Mouse (Mus musculus) T-helper 2 cell (primary cell): ENCODE data around the gene Pcgf3.
"Not testable (repeated sequence)": the region's sequence is repeated elsewhere in the genome, so short reads cannot be mapped to it uniquely, and the experiment has no call there.

ENCODE experiments used
- in situ Hi-C: fragments of 300-600 bp; cut with MboI, MseI; formaldehyde crosslinking; loops from one replicate; pipeline ENCODE4 v1.15.1; 2025; ENCODE audit warnings: high pct_unique_total_duplicates

Gene Pcgf3

DNA sequence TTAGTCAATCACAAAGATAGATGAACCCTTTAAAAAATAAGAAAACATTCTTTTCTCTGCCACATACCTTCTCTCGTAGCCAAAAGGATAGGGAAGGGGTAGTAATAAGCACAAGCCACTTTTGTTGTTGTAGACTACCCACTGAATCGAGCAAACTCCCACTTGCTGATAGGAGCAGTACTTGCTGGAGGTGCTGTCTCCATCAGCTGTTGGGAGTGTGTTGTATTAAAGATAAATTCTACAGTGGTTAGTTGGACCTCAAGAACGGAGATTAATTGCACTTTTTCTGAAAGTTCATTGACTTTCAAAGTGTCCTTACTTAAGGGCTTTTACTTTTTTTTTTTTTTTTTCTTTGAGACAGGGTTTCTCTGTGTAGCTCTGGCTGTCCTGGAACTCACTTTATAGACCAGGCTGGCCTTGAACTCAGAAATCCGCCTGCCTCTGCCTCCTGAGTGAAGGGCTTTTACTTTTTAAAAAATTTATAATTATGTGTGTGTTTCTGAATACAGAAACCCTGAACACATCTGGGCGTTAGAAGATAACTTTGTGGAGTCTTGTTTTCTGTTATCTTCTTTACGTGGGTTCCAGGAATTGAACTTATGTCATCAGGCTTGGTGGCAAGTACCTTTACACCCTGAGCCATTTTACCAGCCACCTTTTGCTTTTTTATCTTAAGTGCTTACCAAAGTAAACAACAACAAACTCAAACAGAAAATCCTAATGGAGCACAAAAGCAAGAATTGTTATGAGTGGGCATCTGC lies 4.3 kb downstream of the Pcgf3 start:
- in situ Hi-C loops, result loop anchor here (10.0 to 25.0 kb wide), 3 partner anchors 209 to 1647 kb away; partner anchors contain the start of genes 5430403G16Rik, Gtpbp6, Slc26a1 and Zfp605

DNA sequence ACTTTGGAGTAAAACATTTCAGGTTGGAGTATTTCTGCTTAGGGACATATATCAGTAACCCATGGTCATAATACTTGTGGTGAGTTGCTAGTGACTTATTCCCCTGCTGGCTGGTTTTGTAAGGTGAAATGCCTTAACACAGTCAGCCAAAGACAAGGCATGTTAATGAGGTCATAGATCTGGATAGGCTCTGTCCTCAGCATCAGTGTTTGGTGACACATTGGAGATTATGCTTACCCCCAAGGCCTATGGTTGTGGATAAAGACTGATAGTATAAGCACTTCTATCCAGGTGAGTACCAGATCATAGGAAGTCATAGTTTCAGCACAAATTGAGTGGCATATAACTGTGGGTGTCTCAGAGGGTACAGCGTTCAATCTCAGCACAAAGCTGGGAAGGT lies 5.6 kb downstream of the Pcgf3 start:
- in situ Hi-C loops, result loop anchor here (10.0 to 25.0 kb wide), 3 partner anchors 208 to 1646 kb away; partner anchors contain the start of genes 5430403G16Rik, Gtpbp6, Slc26a1 and Zfp605

DNA sequence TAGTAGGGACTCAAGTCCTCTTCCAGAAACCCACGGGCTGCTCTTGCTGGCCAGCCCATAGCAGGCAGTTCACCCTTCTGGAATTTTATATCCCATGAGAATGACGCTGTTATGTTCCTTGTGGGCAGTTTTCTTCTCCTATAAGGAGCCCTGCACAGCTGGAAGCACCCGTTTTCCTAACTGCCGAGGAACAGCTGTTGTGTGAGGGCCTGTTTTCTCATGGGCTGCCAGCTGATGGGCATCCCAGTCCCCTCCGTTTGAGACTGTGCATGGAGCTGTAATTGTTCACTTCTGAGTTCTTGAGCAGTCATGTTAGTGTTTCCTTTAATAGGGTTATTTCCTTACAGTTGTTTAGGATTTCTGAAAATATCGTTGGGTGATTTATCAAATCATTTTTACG lies 8.6 kb downstream of the Pcgf3 start:
- in situ Hi-C loops, result loop anchor here (10.0 to 25.0 kb wide), 3 partner anchors 205 to 1643 kb away; partner anchors contain the start of genes 5430403G16Rik, Gtpbp6, Slc26a1 and Zfp605

DNA sequence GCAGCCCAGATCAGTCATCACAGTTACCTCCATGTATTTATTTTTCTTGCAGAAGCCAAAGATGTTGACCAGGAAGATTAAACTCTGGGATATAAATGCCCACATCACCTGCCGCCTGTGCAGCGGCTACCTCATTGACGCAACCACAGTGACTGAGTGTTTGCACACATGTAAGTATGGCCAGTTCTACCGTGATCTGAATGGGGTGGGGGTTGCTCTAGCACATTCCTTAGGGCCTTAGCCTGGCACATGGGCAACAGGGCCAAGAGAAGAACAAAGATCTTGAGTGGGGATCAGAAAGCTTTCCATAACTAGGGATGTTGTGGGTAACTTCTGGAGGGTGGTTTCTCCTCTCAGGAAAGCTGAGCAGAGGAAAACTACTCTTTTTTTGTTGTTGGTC lies 12.7 kb downstream of the Pcgf3 start:
- in situ Hi-C loops, result loop anchor here (25.0 kb wide), 2 partner anchors 1214 to 1639 kb away; partner anchors contain the start of genes 5430403G16Rik, Gtpbp6 and Zfp605

DNA sequence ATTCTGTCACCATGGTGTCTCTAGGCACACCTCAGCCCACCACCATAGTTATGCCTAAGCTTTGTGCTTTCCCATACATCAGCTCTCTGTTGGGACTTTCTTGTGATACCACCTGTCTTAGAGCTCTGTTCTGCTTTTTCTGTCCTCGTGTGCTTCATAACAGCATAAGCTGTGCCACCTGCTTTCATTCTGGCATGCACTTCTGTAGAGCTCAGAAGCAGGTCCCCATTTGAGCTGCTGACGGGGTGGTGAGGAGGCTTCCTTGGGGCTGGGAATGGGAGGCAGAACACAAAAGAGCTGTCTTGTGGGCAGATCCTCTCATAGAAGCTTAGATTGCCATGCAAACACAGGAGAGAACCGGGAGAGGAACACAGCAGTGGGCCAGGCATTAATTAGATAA lies 14.9 kb downstream of the Pcgf3 start:
- in situ Hi-C loops, result no loop called here

DNA sequence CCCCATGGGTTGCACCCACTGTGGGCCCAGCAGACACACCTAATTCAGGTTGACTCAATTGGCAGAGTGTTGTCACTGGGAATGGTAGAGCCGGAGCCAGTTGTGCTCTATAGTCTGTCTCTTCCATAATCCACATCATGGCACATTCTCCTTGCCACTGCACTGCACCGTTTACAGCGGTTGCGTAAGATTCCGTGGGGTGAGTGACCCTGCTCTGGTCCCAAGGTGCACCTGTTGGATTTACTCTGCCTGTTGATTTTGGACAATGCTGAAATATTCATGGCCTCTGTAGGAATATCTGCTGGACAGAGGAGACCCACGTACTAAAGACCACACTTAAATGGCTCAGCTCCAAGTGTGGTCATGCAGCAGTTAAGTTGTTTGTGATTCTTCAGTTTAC lies 22.0 kb downstream of the Pcgf3 start:
- in situ Hi-C loops, result no loop called here

DNA sequence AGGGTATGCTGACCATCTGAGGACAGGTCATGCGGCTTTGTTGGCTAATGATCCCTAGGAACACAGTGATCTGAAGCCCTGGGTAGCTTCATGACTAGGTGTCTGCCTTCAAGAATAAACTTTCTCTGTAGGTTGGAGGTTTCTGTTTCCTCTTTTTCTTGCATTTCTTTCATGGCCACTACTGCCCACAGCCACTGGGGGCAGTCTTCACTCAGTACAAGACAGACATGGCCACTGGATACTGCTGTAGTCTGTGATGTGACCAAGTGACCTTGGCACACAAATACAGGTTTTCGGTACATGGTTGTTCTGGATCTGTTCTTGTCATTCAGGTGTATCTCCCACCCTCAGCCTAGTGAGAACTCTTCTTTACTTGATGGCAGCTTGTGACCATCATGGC lies 24.2 kb downstream of the Pcgf3 start:
- in situ Hi-C loops, result no loop called here

DNA sequence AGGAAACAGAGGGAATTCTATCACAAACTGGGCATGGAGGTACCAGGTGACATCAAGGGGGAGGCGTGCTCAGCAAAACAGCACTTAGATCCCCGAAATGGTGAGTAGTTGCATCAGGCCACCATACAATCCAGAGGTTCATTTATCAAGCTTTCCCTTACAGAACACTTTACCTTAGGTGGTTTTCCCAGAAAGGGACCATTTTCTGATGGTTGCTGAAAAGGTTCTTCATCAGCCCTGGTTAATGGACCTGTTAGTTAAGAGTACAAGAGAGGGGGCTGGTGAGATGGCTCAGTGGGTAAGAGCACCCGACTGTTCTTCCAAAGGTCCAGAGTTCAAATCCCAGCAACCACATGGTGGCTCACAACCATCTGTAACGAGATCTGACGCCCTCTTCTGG lies 25.1 kb downstream of the Pcgf3 start:
- in situ Hi-C loops, result not testable (repeated sequence)

DNA sequence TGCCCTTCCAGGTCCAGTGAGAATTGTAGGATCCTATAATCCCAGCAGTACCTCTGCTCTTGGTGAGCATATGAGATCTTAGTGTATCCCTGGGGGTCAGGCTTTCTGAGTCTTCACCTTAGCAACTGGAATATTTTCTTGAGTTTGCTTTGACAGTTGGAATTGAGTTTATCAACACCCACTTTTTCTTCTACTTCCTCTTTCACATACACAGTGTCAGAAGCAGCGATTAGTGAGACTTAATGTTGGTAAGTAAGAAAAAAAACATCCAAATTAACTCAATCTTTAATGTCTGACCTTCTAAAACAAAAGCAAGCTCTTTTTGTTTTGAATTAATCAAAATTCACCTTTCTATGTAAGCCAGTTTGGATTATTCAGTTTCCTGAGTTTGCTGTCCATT lies 40.5 kb downstream of the Pcgf3 start:
- in situ Hi-C loops, result no loop called here

DNA sequence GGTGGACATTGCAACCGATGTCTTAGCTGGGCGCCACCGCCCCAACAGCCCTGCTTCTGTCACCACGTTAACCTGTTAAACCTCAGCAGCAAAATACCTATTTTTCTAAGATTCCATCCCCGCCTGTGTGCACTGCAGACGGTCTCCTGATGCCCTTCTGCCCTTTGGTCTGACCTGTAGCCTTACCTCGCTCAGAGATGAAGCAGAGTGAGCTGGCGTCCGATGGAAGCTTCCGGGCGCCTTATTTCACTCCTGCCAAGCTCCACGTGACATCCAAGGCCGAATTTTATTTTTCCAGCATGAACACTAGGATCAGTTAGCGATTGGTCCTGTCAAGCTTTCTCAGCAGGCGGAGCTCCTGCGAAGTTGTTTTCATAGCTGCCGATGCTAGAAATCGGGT lies 41.3 kb downstream of the Pcgf3 start:
- in situ Hi-C loops, result no loop called here

DNA sequence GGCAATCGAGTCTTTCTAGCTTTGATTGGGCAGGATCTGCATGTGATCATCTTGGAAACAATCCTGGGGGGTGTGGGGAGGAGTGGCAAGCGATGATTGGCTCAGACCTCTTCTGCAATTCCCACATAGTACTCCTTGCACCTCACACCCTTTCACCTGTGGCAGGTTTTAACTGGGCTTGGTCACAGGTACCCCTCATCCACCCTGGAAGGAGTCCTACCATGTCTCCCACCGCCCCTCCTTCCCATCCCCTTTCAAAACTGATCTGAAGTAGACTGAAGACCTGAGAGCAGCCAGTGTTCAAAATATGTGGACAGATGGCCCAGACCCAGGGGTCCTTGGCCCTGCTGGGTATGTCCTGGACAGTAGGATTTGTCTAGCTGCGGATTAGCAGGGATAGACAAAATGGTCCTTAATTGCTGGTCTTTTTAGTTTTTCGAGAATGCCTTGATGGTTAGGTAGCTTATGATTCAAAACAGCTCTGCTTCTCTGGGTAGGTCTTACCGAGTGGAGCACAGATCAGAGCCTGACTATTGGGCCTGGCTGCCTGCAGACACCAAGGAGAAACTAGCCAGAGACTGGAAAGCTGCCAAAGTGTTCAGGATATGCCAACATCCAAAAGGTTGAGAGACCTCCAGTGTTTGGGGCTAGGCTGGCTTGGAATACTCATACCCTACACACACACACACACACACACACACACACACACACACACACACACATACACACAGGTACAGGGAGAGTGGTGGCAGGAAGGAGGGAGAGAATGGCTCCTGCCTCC lies 54.7 kb downstream of the Pcgf3 start:
- in situ Hi-C loops, result no loop called here

DNA sequence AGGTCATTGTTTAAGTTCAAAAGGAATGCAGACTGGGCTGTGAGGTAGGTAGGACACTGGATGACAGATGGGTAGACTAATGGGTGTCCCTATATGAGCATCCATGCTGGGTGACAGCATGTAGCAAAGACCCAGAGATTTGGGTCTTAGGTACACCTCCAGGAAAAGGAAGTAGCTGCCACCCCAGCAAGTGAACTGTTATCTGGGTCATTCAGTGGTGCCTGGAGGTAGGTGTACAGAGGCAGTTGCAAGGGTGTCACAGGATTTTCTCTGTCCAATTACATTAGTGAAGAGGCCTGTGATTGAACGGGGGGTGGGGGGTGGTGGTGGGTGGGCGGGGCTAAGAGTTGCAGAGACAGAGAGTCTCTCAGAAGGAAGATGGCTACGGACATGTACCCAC lies 55.6 kb downstream of the Pcgf3 start:
- in situ Hi-C loops, result no loop called here

DNA sequence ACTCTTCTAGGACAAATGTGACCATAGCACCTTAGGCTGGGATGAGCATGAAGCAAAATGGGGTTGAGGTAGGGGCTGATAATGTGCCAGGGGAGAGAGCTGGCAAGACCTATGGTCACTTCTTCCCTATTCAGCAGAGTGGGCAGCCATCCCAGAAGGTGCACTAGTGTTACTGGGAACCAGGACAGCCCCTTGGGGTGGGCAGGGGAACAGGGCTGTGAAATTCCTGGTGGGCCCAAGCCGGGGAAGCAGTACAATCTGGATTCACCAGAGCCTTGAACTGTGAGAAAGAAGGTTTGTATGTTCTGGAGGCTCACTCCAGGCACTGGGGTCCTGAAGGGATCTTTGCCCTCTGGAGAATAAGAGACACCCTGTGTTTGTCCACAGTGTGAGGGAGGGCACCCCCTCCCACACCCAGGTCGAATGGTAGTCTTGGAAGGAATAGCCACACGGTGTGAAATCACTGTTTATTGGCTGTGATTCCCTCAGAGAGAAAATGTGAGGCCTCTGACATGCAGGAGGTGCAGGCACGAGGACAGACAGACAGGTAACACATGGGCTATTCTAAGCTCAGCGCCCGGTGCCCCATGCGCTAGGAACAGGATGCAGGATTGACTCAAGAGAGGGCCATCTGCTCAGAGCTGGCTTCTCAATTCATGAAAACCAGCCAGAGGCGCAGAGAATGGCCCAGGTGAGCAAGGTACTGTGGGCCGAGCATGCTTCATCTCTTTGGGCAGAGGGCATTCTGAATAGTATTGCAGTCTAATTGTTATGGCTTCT lies 57.3 kb downstream of the Pcgf3 start:
- in situ Hi-C loops, result no loop called here

DNA sequence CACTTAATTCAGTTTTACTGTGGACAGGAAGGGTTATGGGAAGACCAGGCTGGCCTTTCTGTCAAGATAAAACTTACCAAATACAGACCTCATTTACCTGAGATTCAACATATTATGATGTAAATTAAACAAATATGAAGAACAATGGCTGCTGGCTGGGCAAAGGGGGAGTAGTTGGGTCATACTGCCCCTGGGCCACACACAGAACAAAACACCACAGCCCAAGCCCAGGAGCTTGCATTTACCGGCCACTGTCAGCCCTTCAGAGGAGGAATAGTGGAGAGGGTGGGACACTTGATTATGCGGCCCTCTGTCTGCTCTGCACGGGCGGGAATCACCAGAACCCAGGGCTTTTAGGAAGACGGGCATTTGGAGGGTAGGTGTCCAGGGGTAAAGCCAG lies 57.9 kb downstream of the Pcgf3 start:
- in situ Hi-C loops, result no loop called here

DNA sequence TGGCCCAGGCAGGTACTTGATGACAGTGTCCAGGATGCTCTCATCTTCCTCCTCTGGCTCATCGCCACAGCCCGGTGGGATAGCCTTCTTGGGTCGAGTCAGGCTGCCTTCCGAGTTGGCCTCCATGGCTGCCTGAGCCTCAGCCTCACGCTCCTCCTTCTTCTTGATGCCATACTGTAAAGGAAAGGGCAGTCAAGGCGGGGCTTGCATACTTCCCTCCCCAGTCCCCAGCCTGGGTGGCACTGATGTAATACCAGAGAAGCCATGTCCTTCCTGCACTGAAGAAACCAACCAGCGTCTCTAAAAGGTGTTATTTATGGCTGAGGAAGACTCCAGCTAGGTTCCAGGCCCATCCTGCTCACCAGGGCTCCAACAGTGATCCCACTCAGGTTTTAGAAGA lies 59.1 kb downstream of the Pcgf3 start:
- in situ Hi-C loops, result no loop called here

DNA sequence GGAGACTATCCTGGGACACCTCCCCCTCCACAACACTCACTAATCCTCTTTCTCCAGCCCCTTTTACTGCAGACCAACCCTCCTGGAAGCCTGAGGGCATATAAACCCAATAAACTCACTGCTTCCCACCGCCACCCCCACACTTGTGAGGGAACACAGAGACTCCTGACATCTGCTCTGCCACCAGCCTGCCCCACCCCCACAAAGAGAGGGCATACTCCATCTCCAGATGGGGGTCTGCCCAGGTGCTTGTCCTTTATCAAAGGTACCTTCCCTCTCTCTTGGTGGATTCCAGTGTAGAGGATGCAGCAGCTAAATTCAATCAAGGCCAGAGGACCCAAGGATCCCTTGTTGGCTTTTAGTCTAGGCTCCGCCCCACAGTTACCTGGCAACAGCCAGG lies 60.0 kb downstream of the Pcgf3 start:
- in situ Hi-C loops, result no loop called here

DNA sequence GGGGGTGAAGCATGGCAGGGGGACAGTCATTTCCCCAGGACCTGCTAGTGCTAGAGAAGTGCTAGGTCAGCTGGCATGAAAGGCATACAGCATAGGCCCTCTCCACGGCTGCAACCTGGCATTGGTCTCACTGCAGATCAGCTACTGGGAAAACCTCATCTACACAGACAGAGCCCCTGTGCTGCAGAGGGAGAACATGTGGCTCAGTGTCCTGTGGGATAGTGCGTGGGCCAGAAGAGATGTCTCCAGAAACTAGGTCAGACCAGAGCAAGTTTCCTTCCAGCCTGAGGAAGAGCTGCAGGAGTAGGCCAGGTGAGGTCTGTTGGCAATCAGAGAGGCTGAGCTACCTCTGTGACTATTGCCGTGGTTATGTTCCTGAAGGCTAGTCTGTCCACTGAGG lies 60.9 kb downstream of the Pcgf3 start:
- in situ Hi-C loops, result no loop called here

DNA sequence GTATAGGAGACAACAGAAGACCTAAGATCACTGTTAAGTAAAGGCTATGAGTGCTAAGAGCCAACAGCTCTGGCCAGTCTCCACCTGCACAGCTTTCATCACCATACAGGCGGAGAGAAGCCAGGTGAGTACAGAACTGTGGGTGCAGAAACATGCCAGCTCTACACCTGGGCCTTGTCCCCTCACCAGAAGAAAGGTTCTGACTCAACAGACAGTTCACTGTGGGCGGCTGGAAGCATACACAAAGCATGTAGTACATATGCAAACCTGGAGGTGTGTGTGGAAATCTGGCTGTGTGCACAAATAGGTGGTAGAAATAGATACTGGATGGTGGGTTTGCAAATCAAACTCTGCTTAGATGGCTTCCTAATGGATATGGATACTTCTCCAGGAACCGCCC lies 61.6 kb downstream of the Pcgf3 start:
- in situ Hi-C loops, result no loop called here

DNA sequence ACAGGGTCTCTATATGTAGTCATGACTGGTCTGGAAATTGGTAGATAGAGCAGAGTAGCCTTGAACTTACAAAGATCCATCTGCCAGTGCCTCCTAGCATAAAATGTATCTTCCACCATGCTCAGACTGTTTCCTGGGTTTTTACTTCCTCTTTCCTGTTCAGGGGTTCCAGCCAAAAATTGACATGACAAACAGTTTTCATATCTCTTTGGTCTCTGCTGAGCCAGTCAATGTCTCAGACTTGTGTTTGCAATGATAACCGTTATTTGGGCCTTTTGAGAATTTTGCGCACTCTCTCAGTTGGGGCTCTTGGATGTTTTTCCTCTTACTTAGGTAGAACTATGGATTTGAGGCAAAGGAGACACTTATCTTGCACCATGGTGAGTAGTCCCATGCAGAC lies 73.2 kb downstream of the Pcgf3 start:
- in situ Hi-C loops, result no loop called here

DNA sequence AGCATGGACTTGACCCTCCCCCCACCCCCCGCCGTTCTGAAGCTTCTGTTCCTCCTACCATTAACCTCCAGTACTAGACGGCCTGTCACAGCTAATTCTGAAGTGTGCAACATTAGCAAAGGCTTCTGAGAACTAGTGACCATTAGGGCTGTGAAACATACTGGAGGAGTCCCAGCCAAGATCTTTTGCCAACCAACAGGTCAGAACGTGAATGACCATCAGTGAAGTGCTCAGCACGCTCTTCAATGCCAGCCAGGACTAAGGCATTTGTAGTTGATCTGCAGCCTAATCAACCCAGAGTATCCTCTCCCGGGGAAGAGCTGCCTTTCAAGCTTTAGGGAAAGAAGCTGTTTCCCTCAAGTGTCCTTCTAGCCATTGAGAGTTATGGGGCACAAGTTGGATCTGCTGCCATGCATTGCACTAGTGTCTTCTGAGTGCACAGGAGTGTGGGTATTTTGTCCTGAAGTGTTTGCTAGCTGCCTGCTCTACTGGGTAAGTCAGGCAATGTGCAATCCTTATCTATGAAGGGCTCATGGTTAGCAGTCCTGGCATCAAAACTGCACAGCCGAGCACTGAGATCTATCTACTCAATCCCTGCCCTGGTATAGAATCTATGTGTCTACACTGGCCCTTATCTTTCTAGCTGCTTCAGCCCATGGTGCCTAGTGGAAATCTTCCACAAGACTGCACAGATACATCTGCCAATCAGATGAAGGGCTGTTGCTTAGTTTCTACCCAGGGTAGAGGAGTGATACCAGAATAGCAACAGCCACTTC lies 82.7 kb downstream of the Pcgf3 start:
- in situ Hi-C loops, result loop anchor here (10.0 kb wide), 1 partner anchor 1389 kb away; no protein-coding TSS in a partner anchor

DNA sequence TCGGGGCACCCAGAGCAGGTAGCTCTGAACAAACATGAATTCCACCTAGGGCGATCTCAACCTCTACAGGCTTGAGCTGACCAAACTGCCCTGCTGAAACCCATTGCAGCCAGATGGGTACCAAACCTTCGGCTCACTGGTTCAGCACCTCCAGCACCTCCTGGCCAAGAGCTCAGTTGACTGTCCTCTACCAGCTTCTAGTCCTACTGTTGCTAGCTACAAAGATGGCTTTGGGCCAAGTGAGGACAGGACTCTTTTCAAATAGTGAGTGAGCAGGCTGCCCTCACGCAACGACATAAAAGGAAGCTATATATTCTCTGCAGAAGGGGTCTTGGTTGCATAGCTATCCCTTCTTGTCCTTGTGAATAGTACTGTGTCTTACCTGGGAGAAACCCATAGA lies 86.6 kb downstream of the Pcgf3 start:
- in situ Hi-C loops, result loop anchor here (10.0 kb wide), 1 partner anchor 1393 kb away; no protein-coding TSS in a partner anchor
